Mouse (Mus musculus): ENCODE results near the gene Rap1gap2. TPM values are rescaled to one million over a fixed set of nuclear protein-coding genes. Genes with fewer than 3 reads are reported as not detected.

The Rap1gap2 gene
- total and polyA plus RNA-seq, 3 experiments: 55.4 to 79.8 (median 76.6) TPM

DNA sequence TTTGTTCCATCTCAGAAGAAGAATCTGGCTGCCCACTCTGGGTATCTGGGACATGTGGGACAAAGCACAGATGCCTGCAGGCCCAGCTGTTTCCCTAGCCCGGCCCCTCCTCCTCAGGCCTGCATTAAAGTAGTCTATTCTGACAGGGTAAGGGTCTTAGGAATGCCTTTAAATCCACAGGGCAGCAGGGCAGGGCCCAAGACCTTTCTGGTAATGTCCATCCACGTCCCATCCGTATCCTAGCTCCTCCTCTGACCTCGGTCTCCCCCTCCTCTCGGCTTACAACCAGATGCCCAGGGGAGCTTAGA lies 201.3 kb downstream of the Rap1gap2 start:
- in situ Hi-C loops (cut with MboI; ENCODE audit: low pct_ligation_motif_present, low pct_unique_long_range_greater_than_20kb, low sequenced_read_pairs) (no loop called here), dilution Hi-C loops (cut with MboI; ENCODE audit: extremely low pct_ligation_motif_present, extremely low pct_unique_long_range_greater_than_20kb, low sequenced_read_pairs) (no loop called here)
- H3K4me2 ChIP-seq (ENCODE audit: insufficient read depth, low read depth, poor library complexity, severe bottlenecking): no peak overlapping the region

DNA sequence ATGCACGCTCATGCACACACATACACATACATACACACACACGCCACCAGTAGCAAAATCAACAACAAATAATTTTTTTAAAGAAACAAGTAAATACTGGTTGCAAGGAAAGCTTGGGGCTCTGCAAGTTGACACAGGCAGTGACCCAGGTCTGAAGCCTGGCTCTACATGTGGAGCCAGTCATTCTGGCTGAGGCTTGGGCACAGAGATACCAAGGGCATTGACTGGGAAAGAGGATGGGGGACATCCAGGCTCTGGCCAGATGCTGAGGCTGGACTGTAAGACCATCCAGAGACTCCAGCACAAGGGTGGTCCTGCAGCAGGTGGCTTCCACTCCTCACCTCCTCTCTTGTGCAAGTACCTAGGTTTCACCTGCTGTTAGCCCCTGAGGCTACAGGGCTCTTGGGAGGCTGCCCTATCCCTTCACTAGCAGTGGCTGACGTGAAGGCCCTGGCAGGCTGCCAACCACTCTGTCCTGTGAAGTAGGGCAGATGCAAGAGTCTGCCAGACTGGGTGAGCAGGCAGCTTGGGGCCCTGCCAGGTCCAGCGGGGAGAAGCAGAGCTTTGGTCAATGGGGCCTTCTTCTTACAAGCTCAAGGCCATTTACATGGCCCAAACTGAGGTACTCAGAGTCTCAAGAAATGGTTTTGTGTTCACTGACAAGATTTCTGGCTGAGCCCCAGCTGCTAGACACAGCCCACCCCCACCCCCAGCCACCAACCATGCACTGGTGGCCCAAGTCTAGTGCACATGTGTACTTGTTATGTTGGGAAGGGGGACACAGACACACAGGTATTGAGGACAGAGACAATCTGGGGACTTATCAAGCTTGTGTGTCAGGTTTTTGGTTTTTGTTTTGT lies 201.9 kb downstream of the Rap1gap2 start:
- Histone ChIP-seq H3K4me3 (replicated peaks in 1 of 3; ENCODE audit: low read depth in 2 of 3, low read length in 2 of 3, poor library complexity in 1 of 3) (no peak overlapping the region), H3K4me2 (ENCODE audit: insufficient read depth, low read depth, poor library complexity, severe bottlenecking) (no peak overlapping the region), H3K27me3 (replicated peaks) (no peaks in the 10 kb centered on the region), H3K9me3 (replicated peaks; ENCODE audit: low read length) (no peaks in the 10 kb centered on the region), H3K9ac (ENCODE audit: insufficient read depth, low read depth) (no peak overlapping the region), H3K4me1 (ENCODE audit: control insufficient read depth in 1 of 2, insufficient read depth in 2 of 2) (peaks cover 0 to 30% of the 10 kb centered on the region in 2 experiments; a peak in 2 of 4 replicates), H3K36me3 (replicated peaks in 1 of 2; ENCODE audit: control insufficient read depth in 1 of 2, insufficient read depth in 1 of 2, low read length in 1 of 2) (peaks cover 90 to 100% of the 10 kb centered on the region in 2 experiments), H3K27ac (ENCODE audit: insufficient read depth, low read depth) (no peak overlapping the region), H3K79me2 (replicated peaks; ENCODE audit: control insufficient read depth, extremely low read depth, insufficient read depth, poor library complexity, severe bottlenecking) (no peaks in the 10 kb centered on the region)
- dilution Hi-C loops (cut with MboI; ENCODE audit: extremely low pct_ligation_motif_present, extremely low pct_unique_long_range_greater_than_20kb, low sequenced_read_pairs) (no loop called here), in situ Hi-C loops (cut with MboI; ENCODE audit: low pct_ligation_motif_present, low pct_unique_long_range_greater_than_20kb, low sequenced_read_pairs) (no loop called here)
- no peak for TF ChIP-seq JUN (IDR thresholded peaks at IDR 0.05; ENCODE audit: insufficient read depth, low read depth, low read length)
- no peak for TF ChIP-seq IRF4 (IDR thresholded peaks at IDR 0.05; ENCODE audit: low read depth, low read length)
- TF ChIP-seq PAX5 (IDR thresholded peaks at IDR 0.05; ENCODE audit: low read length): no peak
- TF ChIP-seq POLR2A (IDR thresholded peaks at IDR 0.05; ENCODE audit: low read depth, low read length): no peak
- no peak for TF ChIP-seq GABPA (IDR thresholded peaks at IDR 0.05; ENCODE audit: insufficient replicate concordance, low read depth, low read length)
- TF ChIP-seq E2F4 (IDR thresholded peaks at IDR 0.05; ENCODE audit: insufficient replicate concordance, low read depth, low read length): no peak
- TF ChIP-seq SMC3 (IDR thresholded peaks at IDR 0.05; ENCODE audit: low read depth, low read length): no peak
- no peak for TF ChIP-seq ZNF384 (IDR thresholded peaks at IDR 0.05; ENCODE audit: low read depth, low read length)
- TF ChIP-seq SIN3A (IDR thresholded peaks at IDR 0.05; ENCODE audit: low read length): no peak
- no peak for TF ChIP-seq TBP (conservative IDR thresholded peaks at IDR 0.05; ENCODE audit: low read depth, low read length)
- no peak for TF ChIP-seq RAD21 (IDR thresholded peaks at IDR 0.05; ENCODE audit: low read depth, low read length)
- no peak for TF ChIP-seq ZC3H11A (IDR thresholded peaks at IDR 0.05; ENCODE audit: low read depth, low read length)
- DNase-seq (ENCODE audit: extremely low read depth): no peak

More for the DNA sequence above, 201.3 kb downstream of the Rap1gap2 start:
- H3K27me3 ChIP-seq (replicated peaks): no peaks in the 10 kb centered on the region
- no peaks in the 10 kb centered on the region for H3K79me2 ChIP-seq (replicated peaks; ENCODE audit: control insufficient read depth, extremely low read depth, insufficient read depth, poor library complexity, severe bottlenecking)
- H3K27ac ChIP-seq (ENCODE audit: insufficient read depth, low read depth): no peak overlapping the region
- TF ChIP-seq BHLHE40 (IDR thresholded peaks at IDR 0.05; ENCODE audit: low read depth, low read length) (no peak), USF1 (IDR thresholded peaks at IDR 0.05; ENCODE audit: low read depth, low read length) (no peak), JUN (IDR thresholded peaks at IDR 0.05; ENCODE audit: insufficient read depth, low read depth, low read length) (no peak), JUND (conservative IDR thresholded peaks at IDR 0.05; ENCODE audit: low read depth, low read length) (no peak), E2F4 (IDR thresholded peaks at IDR 0.05; ENCODE audit: insufficient replicate concordance, low read depth, low read length) (no peak), TBP (conservative IDR thresholded peaks at IDR 0.05; ENCODE audit: low read depth, low read length) (no peak), RAD21 (IDR thresholded peaks at IDR 0.05; ENCODE audit: low read depth, low read length) (no peak), MEF2A (IDR thresholded peaks at IDR 0.05; ENCODE audit: borderline replicate concordance, low read depth, low read length) (no peak), TCF12 (IDR thresholded peaks at IDR 0.05; ENCODE audit: low read depth, low read length) (no peak), ETS1 (conservative IDR thresholded peaks at IDR 0.05; ENCODE audit: low read depth, low read length) (no peak), UBTF (IDR thresholded peaks at IDR 0.05; ENCODE audit: low read depth, low read length) (no peak), ZKSCAN1 (IDR thresholded peaks at IDR 0.05; ENCODE audit: borderline replicate concordance, low read depth, low read length) (no peak), POLR2A (IDR thresholded peaks at IDR 0.05; ENCODE audit: low read depth, low read length) (no peak)
- no peak overlapping the region for H3K9ac ChIP-seq (ENCODE audit: insufficient read depth, low read depth)
- peaks cover 90 to 100% of the 10 kb centered on the region in 2 experiments for H3K36me3 ChIP-seq (replicated peaks in 1 of 2; ENCODE audit: control insufficient read depth in 1 of 2, insufficient read depth in 1 of 2, low read length in 1 of 2)
- no peaks in the 10 kb centered on the region for H3K9me3 ChIP-seq (replicated peaks; ENCODE audit: low read length)
- peaks cover 0 to 24% of the 10 kb centered on the region in 2 experiments; a peak in 2 of 4 replicates for H3K4me1 ChIP-seq (ENCODE audit: control insufficient read depth in 1 of 2, insufficient read depth in 2 of 2)
- no peak overlapping the region for H3K4me3 ChIP-seq (replicated peaks in 1 of 3; ENCODE audit: low read depth in 2 of 3, low read length in 2 of 3, poor library complexity in 1 of 3)
- no peak for DNase-seq (ENCODE audit: extremely low read depth)
